ENCODE assay signal across 11 mouse cellular contexts in the genomic region with DNA sequence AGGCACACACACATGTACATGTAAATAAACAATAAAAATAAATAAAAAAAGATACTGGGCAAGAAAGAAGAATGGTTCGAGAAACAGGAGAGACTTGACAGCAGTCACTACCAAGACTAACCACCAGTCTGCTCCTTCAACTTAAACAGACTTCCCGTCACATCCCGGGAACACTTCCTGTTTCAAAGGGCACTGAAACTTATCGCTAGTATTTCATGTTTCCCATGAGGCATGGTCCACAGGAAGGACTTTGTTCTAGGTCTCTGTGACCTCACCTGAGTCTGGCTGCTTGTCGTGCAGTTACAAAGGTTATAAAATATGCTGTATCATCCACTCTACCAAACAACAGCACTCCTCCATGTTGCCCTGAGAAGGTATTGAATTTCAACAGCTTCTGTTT. TPM values are rescaled to one million over a fixed set of nuclear protein-coding genes. Genes with fewer than 3 reads are reported as not detected.
A peak's percentile ranks its signal among the peaks of the same experiment; 100 is the strongest.
DNase-seq lines count a peak whose midpoint lies in the region; ATAC-seq and TF ChIP-seq lines count a peak whose summit lies in the region.
"Had no signal": no experiment of that assay in that cellular context is flagged by ENCODE, and none has a peak within 500 bp of the region (broad histone marks: within the 10 kb centered on the region; RNA-seq: fewer than 3 reads in every experiment).

No protein-coding gene starts in this region.

- H3K27ac ChIP-seq in left cerebral cortex, adult 2 months = no peak overlapping the region
- H3K27ac ChIP-seq in bone marrow macrophage, adult 2 months (ENCODE audit: insufficient read depth, low read depth, low read length) = peak overlapping the region; percentile 39
- peak overlapping the region; percentile 65; the same call in 1 of the 2 replicates for H3K27ac ChIP-seq in kidney, embryonic 16.5 days (ENCODE audit: low read length)

- H3K4me2 ChIP-seq in kidney, embryonic 16.5 days (replicated peaks; ENCODE audit: low read depth, low read length) = no peak overlapping the region

- intact Hi-C loops in left cerebral cortex, adult 2 months (cut with DNase I) = no loop called here
- intact Hi-C loops in left cerebral cortex, postnatal 4 days (cut with DNase I) = no loop called here

- TF ChIP-seq CTCF in left cerebral cortex, adult 2 months (IDR thresholded peaks at IDR 0.05) = peak; percentile 5
- TF ChIP-seq CTCF in bone marrow macrophage, adult 2 months (IDR thresholded peaks at IDR 0.05; ENCODE audit: low read depth, low read length) = no peak

- peaks cover 23% of the 10 kb centered on the region for H3K4me1 ChIP-seq in bone marrow macrophage, adult 2 months (ENCODE audit: control insufficient read depth, insufficient read depth, low read length)
- H3K4me1 ChIP-seq in kidney, embryonic 16.5 days (ENCODE audit: insufficient read depth, low read length) = peaks cover 22% of the 10 kb centered on the region

- H3K36me3 ChIP-seq in kidney, embryonic 16.5 days (ENCODE audit: insufficient read depth, low read length) = peaks cover 11% of the 10 kb centered on the region; the same call in 1 of the 2 replicates

- 63% methylated on average over 5 of the region's 5 CpGs for WGBS in kidney, embryonic 16.5 days

- H3K27me3 ChIP-seq in kidney, embryonic 16.5 days (ENCODE audit: insufficient read depth, low read length) = no peaks in the 10 kb centered on the region

- no peak for DNase-seq in left cerebral cortex, adult 2 months (ENCODE audit: extremely low spot score in 1 of 2, low spot score in 2 of 2)
- no peak for DNase-seq in left cerebral cortex, adult 9 months (ENCODE audit: low spot score in 2 of 2)
- DNase-seq in layer of hippocampus, postnatal 36 days = no peak
- no peak for DNase-seq in left cerebral cortex, postnatal 4 days
- DNase-seq in c-Kit-positive CD71-positive TER-119-positive erythroid progenitor cells, embryonic 14.5 days (ENCODE audit: low spot score) = no peak
- DNase-seq: cerebellum, adult 18-20 months; thymus, postnatal 25 days had no signal

- no peaks in the 10 kb centered on the region for H3K9me3 ChIP-seq in kidney, embryonic 16.5 days (ENCODE audit: low read length)

- no peak for TF ChIP-seq POLR2A in bone marrow macrophage, adult 2 months (IDR thresholded peaks at IDR 0.05; ENCODE audit: borderline replicate concordance, low read depth, low read length)

- 0 out of 2 replicates have a peak overlapping the region, but pooled peaks have one; percentile 9 for H3K9ac ChIP-seq in kidney, embryonic 16.5 days (replicated peaks; ENCODE audit: low read length)

- no peak for ATAC-seq in kidney, embryonic 16.5 days (ENCODE audit: low FRiP score, low TSS enrichment)
- peak; percentile 44; the same call in 1 of the 2 replicates for ATAC-seq in monocyte, adult 5-6 weeks (replicated peaks; ENCODE audit: insufficient number of reproducible peaks, low FRiP score, low TSS enrichment, poor library complexity, severe bottlenecking)
- ATAC-seq: midbrain, embryonic 16.5 days had no signal

- no peak overlapping the region for H3K4me3 ChIP-seq in left cerebral cortex, adult 2 months
- H3K4me3 ChIP-seq in bone marrow macrophage, adult 2 months (ENCODE audit: insufficient read depth, low read length) = peak overlapping the region; percentile 13; the same call in 1 of the 2 replicates
- no peak overlapping the region for H3K4me3 ChIP-seq in kidney, embryonic 16.5 days (ENCODE audit: low read length)

RNA-seq across cellular contexts. Expression of a gene that starts 3.4 kb away (rescaled TPM):
- 10 to 100 TPM; 37.2 to 40.0 TPM for total RNA-seq in left cerebral cortex, adult 2 months (2021)
- 70.4 TPM in 2 replicates for polyA plus RNA-seq in bone marrow macrophage, adult 2 months (2012; ENCODE audit: insufficient read depth, insufficient read length, missing spikeins)
- 85.0 and 85.9 TPM in 2 replicates for polyA plus RNA-seq in kidney, embryonic 16.5 days (2015; fragmentation: Nextera tagmentation; extraction: Ambion mirVana)
- total RNA-seq in monocyte, adult 5-6 weeks (2017) = 27.4 to 31.3 TPM (median 30.8 TPM) in 3 replicates
- total RNA-seq in layer of hippocampus, postnatal 36 days (2021) = 10 to 100 TPM; 36.1 to 45.4 TPM
- total RNA-seq in left cerebral cortex, postnatal 4 days (2021) = 10 to 100 TPM; 39.5 to 39.9 TPM

RNA-seq across cellular contexts. Expression of a gene that starts 3.6 kb away (rescaled TPM):
- 100 to 1,000 TPM; 112 to 119 TPM for total RNA-seq in left cerebral cortex, adult 2 months (2021)
- 47.0 and 47.6 TPM in 2 replicates for polyA plus RNA-seq in bone marrow macrophage, adult 2 months (2012; ENCODE audit: insufficient read depth, insufficient read length, missing spikeins)
- polyA plus RNA-seq in kidney, embryonic 16.5 days (2015; fragmentation: Nextera tagmentation; extraction: Ambion mirVana) = 46.1 and 48.8 TPM in 2 replicates
- total RNA-seq in monocyte, adult 5-6 weeks (2017) = 26.1 to 35.6 TPM (median 28.5 TPM) in 3 replicates
- total RNA-seq in layer of hippocampus, postnatal 36 days (2021) = 100 to 1,000 TPM; 119 to 126 TPM
- total RNA-seq in left cerebral cortex, postnatal 4 days (2021) = 10 to 100 TPM; 96.3 to 98.3 TPM

RNA-seq across cellular contexts. Expression of a gene that starts 27.3 kb away (rescaled TPM):
- 10 to 100 TPM; 85.5 to 87.1 TPM for total RNA-seq in left cerebral cortex, adult 2 months (2021)
- polyA plus RNA-seq in bone marrow macrophage, adult 2 months (2012; ENCODE audit: insufficient read depth, insufficient read length, missing spikeins) = 21.1 and 26.4 TPM in 2 replicates
- polyA plus RNA-seq in kidney, embryonic 16.5 days (2015; fragmentation: Nextera tagmentation; extraction: Ambion mirVana) = 38.7 and 45.6 TPM in 2 replicates
- 12.9 to 31.1 TPM (median 16.4 TPM) in 3 replicates for total RNA-seq in monocyte, adult 5-6 weeks (2017)
- total RNA-seq in layer of hippocampus, postnatal 36 days (2021) = 10 to 100 TPM; 80.9 to 95.6 TPM
- total RNA-seq in left cerebral cortex, postnatal 4 days (2021) = 100 to 1,000 TPM; 126 to 130 TPM

RNA-seq across cellular contexts. Expression of a gene that starts 42.6 kb away (rescaled TPM):
- total RNA-seq in left cerebral cortex, adult 2 months (2021) = 1 to 10 TPM; 1.4 to 1.5 TPM
- polyA plus RNA-seq in bone marrow macrophage, adult 2 months (2012; ENCODE audit: insufficient read depth, insufficient read length, missing spikeins) = not detected in 2 replicates
- polyA plus RNA-seq in kidney, embryonic 16.5 days (2015; fragmentation: Nextera tagmentation; extraction: Ambion mirVana) = 3.5 and 4.1 TPM in 2 replicates
- total RNA-seq in monocyte, adult 5-6 weeks (2017) = 0.21 TPM in 1 of 3 replicates, not detected in the others
- under 1 TPM; 0.25 to 0.85 TPM for total RNA-seq in layer of hippocampus, postnatal 36 days (2021)
- total RNA-seq in left cerebral cortex, postnatal 4 days (2021) = under 1 TPM; 0.66 to 0.85 TPM

RNA-seq across cellular contexts. Expression of a gene that starts 56.6 kb away (rescaled TPM):
- 10 to 100 TPM; 59.4 to 66.8 TPM for total RNA-seq in left cerebral cortex, adult 2 months (2021)
- 19.2 and 31.8 TPM in 2 replicates for polyA plus RNA-seq in bone marrow macrophage, adult 2 months (2012; ENCODE audit: insufficient read depth, insufficient read length, missing spikeins)
- polyA plus RNA-seq in kidney, embryonic 16.5 days (2015; fragmentation: Nextera tagmentation; extraction: Ambion mirVana) = 119 and 120 TPM in 2 replicates
- total RNA-seq in monocyte, adult 5-6 weeks (2017) = 10.7 to 28.4 TPM (median 15.3 TPM) in 3 replicates
- total RNA-seq in layer of hippocampus, postnatal 36 days (2021) = 10 to 100 TPM; 55.1 to 58.2 TPM
- 10 to 100 TPM; 52.2 to 54.0 TPM for total RNA-seq in left cerebral cortex, postnatal 4 days (2021)
